Comparison of ENCODE assay signal across 27 mouse cellular contexts in genomic region chr6:141432271-141432974, GRCm38 (mm10).
DNase-seq lines count a peak whose midpoint lies in the region; ATAC-seq and TF ChIP-seq lines count a peak whose summit lies in the region.
"Had no signal": no experiment of that assay in that cellular context is flagged by ENCODE, and none has a peak within 500 bp of the region (broad histone marks: within the 10 kb centered on the region; RNA-seq: fewer than 3 reads in every experiment).

No protein-coding gene starts in this region.

- H3K4me2 ChIP-seq in intestine, postnatal 0 days (replicated peaks; ENCODE audit: low read depth) = no peak overlapping the region
- H3K4me2 ChIP-seq in intestine, embryonic 16.5 days (ENCODE audit: low read depth, low read length) = no peak overlapping the region
- no peak overlapping the region for H3K4me2 ChIP-seq in lung, postnatal 0 days (replicated peaks; ENCODE audit: low read depth, low read length)
- peak overlapping the region; percentile 20 for H3K4me2 ChIP-seq in stomach, postnatal 0 days (replicated peaks; ENCODE audit: low read depth)
- H3K4me2 ChIP-seq: embryonic facial prominence, embryonic 12.5 days; embryonic facial prominence, embryonic 15.5 days; forebrain, embryonic 12.5 days; heart, embryonic 12.5 days; heart, embryonic 15.5 days; hindbrain, embryonic 14.5 days had no signal

- no peak overlapping the region for H3K9ac ChIP-seq in intestine, postnatal 0 days (ENCODE audit: low read depth, low read length)
- H3K9ac ChIP-seq in intestine, embryonic 16.5 days (ENCODE audit: low read depth, low read length) = no peak overlapping the region
- no peak overlapping the region for H3K9ac ChIP-seq in lung, postnatal 0 days (replicated peaks; ENCODE audit: low read depth)
- H3K9ac ChIP-seq in stomach, postnatal 0 days (ENCODE audit: low read length) = no peak overlapping the region
- H3K9ac ChIP-seq: embryonic facial prominence, embryonic 12.5 days; embryonic facial prominence, embryonic 15.5 days; forebrain, embryonic 12.5 days; heart, embryonic 12.5 days; heart, embryonic 15.5 days; hindbrain, embryonic 14.5 days had no signal

- no peaks in the 10 kb centered on the region for H3K9me3 ChIP-seq in intestine, postnatal 0 days (ENCODE audit: control insufficient read depth)
- no peaks in the 10 kb centered on the region for H3K9me3 ChIP-seq in intestine, embryonic 16.5 days (ENCODE audit: control insufficient read depth, low read length)
- no peaks in the 10 kb centered on the region for H3K9me3 ChIP-seq in lung, postnatal 0 days (ENCODE audit: low read length)
- no peaks in the 10 kb centered on the region for H3K9me3 ChIP-seq in stomach, postnatal 0 days (ENCODE audit: control insufficient read depth, low read length)
- H3K9me3 ChIP-seq: embryonic facial prominence, embryonic 15.5 days; forebrain, embryonic 12.5 days; heart, embryonic 15.5 days had no signal

- H3K4me1 ChIP-seq in intestine, postnatal 0 days (replicated peaks; ENCODE audit: control insufficient read depth, insufficient read depth, low read length) = no peaks in the 10 kb centered on the region
- peaks cover 5% of the 10 kb centered on the region; the same call in 1 of the 2 replicates for H3K4me1 ChIP-seq in intestine, embryonic 16.5 days (ENCODE audit: control insufficient read depth, insufficient read depth, low read length)
- H3K4me1 ChIP-seq in lung, postnatal 0 days (ENCODE audit: insufficient read depth, low read depth, low read length) = no peaks in the 10 kb centered on the region
- peaks cover 4% of the 10 kb centered on the region for H3K4me1 ChIP-seq in stomach, postnatal 0 days (replicated peaks; ENCODE audit: control insufficient read depth, insufficient read depth)
- H3K4me1 ChIP-seq: embryonic facial prominence, embryonic 12.5 days had no signal

- TF ChIP-seq EP300 in lung, postnatal 0 days (IDR thresholded peaks at IDR 0.05) = 0 out of 2 replicates have a peak, but pooled peaks have one; percentile 38
- TF ChIP-seq EP300 in stomach, postnatal 0 days (optimal IDR thresholded peaks at IDR 0.05) = no peak

- 64% methylated on average over 13 of the region's 13 CpGs for WGBS in intestine, postnatal 0 days
- 74% methylated on average over 13 of the region's 13 CpGs for WGBS in intestine, embryonic 16.5 days
- WGBS in lung, postnatal 0 days = 70% methylated on average over 13 of the region's 13 CpGs
- WGBS in stomach, postnatal 0 days = 61% methylated on average over 13 of the region's 13 CpGs

- no peak overlapping the region for H3K4me3 ChIP-seq in intestine, postnatal 0 days (ENCODE audit: low read depth, low read length)
- no peak overlapping the region for H3K4me3 ChIP-seq in intestine, embryonic 16.5 days (ENCODE audit: low read length)
- H3K4me3 ChIP-seq in lung, postnatal 0 days (ENCODE audit: low read depth, low read length) = no peak overlapping the region
- no peak overlapping the region for H3K4me3 ChIP-seq in stomach, postnatal 0 days (ENCODE audit: low read depth, low read length)
- no peak overlapping the region for H3K4me3 ChIP-seq in layer of hippocampus, adult 2 months
- H3K4me3 ChIP-seq: embryonic facial prominence, embryonic 12.5 days; embryonic facial prominence, embryonic 15.5 days; erythroblast, embryonic 14.5 days; forebrain, embryonic 12.5 days; gastrocnemius, adult 2 months; heart, embryonic 12.5 days; heart, embryonic 15.5 days had no signal

- no peaks in the 10 kb centered on the region for H3K27me3 ChIP-seq in intestine, postnatal 0 days (replicated peaks; ENCODE audit: control insufficient read depth, insufficient read depth, low read length)
- no peaks in the 10 kb centered on the region for H3K27me3 ChIP-seq in intestine, embryonic 16.5 days (replicated peaks; ENCODE audit: control insufficient read depth, insufficient read depth, low read length)
- no peaks in the 10 kb centered on the region for H3K27me3 ChIP-seq in lung, postnatal 0 days (replicated peaks; ENCODE audit: insufficient read depth, low read length)
- H3K27me3 ChIP-seq in stomach, postnatal 0 days (ENCODE audit: control insufficient read depth, insufficient read depth, low read length) = no peaks in the 10 kb centered on the region
- H3K27me3 ChIP-seq: embryonic facial prominence, embryonic 12.5 days; embryonic facial prominence, embryonic 15.5 days; forebrain, embryonic 12.5 days; heart, embryonic 12.5 days; heart, embryonic 15.5 days had no signal

- peak; percentile 11 for DNase-seq in lung, postnatal 0 days (ENCODE audit: low spot score)
- no peak for DNase-seq in lung, postnatal 10 days
- peak; percentile 32 for DNase-seq in stomach, postnatal 0 days (ENCODE audit: low spot score)
- DNase-seq in layer of hippocampus, adult 2 months (ENCODE audit: low spot score in 2 of 2) = no peak
- DNase-seq: adrenal gland, adult 2 months; adrenal gland, postnatal 14 days; B cell, adult 2 months; cerebellum, adult 11 months; cerebellum, adult 2 months; cerebellum, adult 9-11 months; cerebellum, postnatal 25 days; gastrocnemius, adult 2 months; gastrocnemius, postnatal 14 days; heart, postnatal 10 days; heart, postnatal 36 days had no signal

- peak; percentile 79 for ATAC-seq in intestine, postnatal 0 days
- no peak for ATAC-seq in intestine, embryonic 16.5 days
- ATAC-seq in lung, postnatal 0 days = 0 out of 2 replicates have a peak, but pooled peaks have one; percentile 32
- peak; percentile 88 for ATAC-seq in stomach, postnatal 0 days (ENCODE audit: low FRiP score, low TSS enrichment)
- ATAC-seq: forebrain, embryonic 16.5 days; hindbrain, postnatal 0 days; inflammation-experienced regulatory T-cells, adult 6 months had no signal

- H3K36me3 ChIP-seq in intestine, postnatal 0 days (ENCODE audit: control insufficient read depth, insufficient read depth) = no peaks in the 10 kb centered on the region
- no peaks in the 10 kb centered on the region for H3K36me3 ChIP-seq in intestine, embryonic 16.5 days (ENCODE audit: control insufficient read depth, insufficient read depth, low read length)
- H3K36me3 ChIP-seq in lung, postnatal 0 days (ENCODE audit: insufficient read depth, low read length) = no peaks in the 10 kb centered on the region
- H3K36me3 ChIP-seq in stomach, postnatal 0 days (ENCODE audit: control insufficient read depth, insufficient read depth, low read length) = no peaks in the 10 kb centered on the region
- H3K36me3 ChIP-seq: embryonic facial prominence, embryonic 12.5 days; embryonic facial prominence, embryonic 15.5 days; forebrain, embryonic 12.5 days; heart, embryonic 15.5 days had no signal

- 0 out of 2 replicates have a peak overlapping the region, but pooled peaks have one; percentile 15 for H3K27ac ChIP-seq in intestine, postnatal 0 days (ENCODE audit: low read depth, low read length)
- no peak overlapping the region for H3K27ac ChIP-seq in intestine, embryonic 16.5 days (ENCODE audit: low read length)
- H3K27ac ChIP-seq in lung, postnatal 0 days (ENCODE audit: low read length) = no peak overlapping the region
- no peak overlapping the region for H3K27ac ChIP-seq in stomach, postnatal 0 days (replicated peaks)
- no peak overlapping the region for H3K27ac ChIP-seq in layer of hippocampus, adult 2 months
- H3K27ac ChIP-seq: embryonic facial prominence, embryonic 12.5 days; embryonic facial prominence, embryonic 15.5 days; forebrain, embryonic 12.5 days; gastrocnemius, adult 2 months; heart, embryonic 15.5 days; hindbrain, embryonic 14.5 days; hindbrain, postnatal 0 days had no signal

- no peak for TF ChIP-seq CTCF in intestine, postnatal 0 days (IDR thresholded peaks at IDR 0.05; ENCODE audit: low read depth)
- TF ChIP-seq CTCF in lung, postnatal 0 days (IDR thresholded peaks at IDR 0.05) = no peak
- no peak for TF ChIP-seq CTCF in stomach, postnatal 0 days (IDR thresholded peaks at IDR 0.05; ENCODE audit: low read depth)
- no peak for TF ChIP-seq CTCF in layer of hippocampus, adult 2 months (conservative IDR thresholded peaks at IDR 0.05)

Comparison
In these comparisons a context has a peak if more than half of its experiments do, and no peak if none do; other contexts are left out.
1. DNase-seq: peak in lung, postnatal 0 days (single experiment) and stomach, postnatal 0 days (single experiment); none in lung, postnatal 10 days (single experiment) and layer of hippocampus, adult 2 months (0 of 2).